Mouse (Mus musculus): ENCODE results near the gene Tom1l2. TPM values are rescaled to one million over a fixed set of nuclear protein-coding genes. Genes with fewer than 3 reads are reported as not detected.
A peak's percentile ranks its signal among the peaks of the same experiment; 100 is the strongest.

Tom1l2 gene
- polyA plus RNA-seq, 3 experiments from 2014 or later, result 8.9 to 34.5 (median 24.4) TPM

DNA sequence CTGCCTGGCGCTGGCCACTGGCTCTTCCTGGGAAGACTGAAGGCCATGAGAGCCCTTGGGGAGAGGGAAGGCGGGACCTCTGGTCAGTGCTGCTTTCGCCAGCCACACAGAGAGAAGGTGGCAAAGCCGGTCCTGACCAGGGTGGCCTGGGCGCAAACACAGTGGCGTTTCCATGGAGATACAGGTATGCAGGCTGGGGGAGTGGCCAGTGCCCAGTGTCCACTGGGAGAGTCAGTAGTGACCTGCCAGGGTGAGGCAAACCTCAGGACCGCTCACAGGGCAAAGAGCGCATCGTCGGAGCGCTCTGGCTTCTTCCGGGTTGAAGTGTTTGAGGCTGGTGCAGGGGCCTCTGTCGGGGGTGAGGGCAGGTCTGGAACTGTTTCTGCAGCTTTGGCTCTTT is 122.9 kb downstream of the Tom1l2 start:
- no peak for ATAC-seq

DNA sequence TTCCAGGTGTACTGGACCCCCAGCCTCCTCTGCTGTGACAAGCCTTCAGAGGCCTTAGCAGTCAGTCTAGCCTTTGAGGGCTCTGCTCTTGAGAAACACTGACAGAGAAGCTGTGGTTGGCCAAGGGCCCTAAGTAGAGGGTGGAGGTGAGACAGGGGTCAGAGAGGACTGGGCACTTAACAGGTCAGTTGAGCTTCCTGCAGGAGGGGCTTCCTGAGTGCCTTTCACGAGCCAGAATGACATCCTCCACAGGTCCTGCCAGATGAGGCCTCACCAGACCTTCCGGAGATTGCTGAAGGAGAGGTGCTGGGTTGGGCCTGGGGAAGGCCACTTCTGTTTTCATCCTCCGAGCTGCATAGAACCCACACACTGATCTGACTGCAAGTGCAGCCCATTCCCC is 124.2 kb downstream of the Tom1l2 start:
- ATAC-seq, result no peak

DNA sequence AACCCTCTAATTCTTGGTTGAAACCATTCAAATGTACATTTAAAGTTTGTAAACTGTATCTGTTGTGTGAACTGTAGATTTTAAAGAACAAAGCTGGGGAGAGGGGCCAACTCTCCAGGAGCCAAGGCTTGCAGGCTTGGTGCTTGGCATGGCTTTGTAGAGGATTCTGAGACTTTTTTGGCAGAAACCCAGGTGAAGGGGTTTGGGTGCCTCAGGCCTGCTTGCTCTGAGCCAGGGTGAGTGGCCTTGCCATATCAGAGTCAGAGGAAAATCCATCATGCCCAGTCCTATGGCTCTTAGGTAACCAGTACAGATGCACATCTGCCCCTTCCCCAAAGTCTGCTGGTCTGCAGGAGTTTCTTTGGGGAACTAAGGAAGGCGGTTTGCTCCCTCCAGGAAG is 126.8 kb downstream of the Tom1l2 start:
- ATAC-seq, result no peak

DNA sequence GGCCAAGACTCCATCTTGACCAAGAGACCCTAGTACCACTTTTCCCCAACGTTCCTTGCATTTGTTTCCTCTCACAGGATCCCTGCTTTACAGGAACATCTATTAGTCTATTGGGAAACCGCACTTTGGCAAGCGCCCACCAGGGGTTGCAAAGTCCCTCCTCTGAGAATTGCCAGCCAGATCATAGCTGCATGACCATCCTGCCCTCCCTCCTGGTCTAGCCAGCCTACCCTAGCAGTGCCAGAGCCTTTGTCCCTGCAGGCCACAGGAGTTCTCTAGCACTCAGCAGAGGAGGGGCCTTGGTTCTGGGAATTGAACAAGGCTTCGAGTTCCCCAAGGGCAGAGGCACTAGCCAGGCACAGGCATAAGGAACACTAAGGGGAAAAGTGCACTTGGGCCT is 128.0 kb downstream of the Tom1l2 start:
- ATAC-seq, result no peak

DNA sequence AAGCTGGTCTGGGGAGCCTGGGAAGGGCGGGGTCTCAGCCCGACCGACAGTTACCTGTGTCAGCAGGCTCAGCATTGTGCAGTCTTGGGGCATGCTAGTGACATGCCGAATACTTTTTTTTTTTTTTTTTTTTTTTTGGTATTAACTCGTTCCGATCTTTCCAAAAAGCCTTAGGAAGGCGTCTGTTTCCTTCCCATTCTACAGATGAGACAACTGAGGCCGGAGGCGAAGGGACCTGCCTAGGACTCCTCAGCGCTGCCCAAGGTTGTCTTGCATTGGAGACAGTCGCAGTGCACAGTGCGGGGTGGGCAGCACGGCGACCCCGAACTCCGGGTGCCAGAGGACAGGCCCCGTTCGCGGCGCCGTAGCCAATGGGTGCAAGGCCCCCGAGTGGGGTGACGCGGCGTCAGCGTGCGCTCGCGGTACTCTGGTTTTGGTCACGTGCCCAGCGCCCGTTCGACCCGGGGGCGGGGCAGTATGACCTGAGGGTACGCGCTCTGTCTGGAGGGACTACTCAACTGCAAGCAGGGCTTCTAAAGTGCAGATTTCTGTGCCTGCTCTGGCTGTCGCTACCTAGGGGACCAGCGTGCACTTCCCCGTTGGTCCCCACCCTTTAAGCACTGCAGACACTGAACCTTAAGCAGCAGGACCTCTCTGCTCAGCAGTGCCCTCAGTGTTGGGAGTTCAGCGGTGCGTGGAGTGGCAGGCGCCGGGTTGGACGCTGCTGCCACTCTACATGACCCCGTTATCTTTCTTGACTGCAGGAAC is 130.1 kb downstream of the Tom1l2 start, which contains the start of gene Srebf1:
TSS of gene Srebf1 (minus strand) at position 113 of the 768 bp plus-strand sequence.
- peak; percentile 75 for ATAC-seq

DNA sequence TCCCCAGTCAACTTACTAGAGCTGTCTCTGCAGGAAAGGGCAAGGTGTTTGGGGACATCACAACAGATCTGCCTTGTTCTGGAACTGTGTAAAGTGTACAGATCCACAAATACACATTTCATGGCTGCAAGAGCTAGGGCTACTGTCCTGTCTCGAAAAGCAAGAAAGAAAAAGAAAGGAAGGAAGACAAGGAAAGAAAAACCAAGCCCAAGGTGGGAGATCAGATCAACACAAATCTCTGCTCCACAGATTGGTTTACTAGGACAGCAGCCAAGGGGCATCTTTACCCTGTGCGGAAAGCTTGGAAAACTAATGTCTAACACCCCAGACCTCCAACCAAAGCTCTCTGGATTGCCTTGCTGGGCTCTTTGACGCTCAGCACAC is 130.6 kb downstream of the Tom1l2 start:
- no peak for ATAC-seq

DNA sequence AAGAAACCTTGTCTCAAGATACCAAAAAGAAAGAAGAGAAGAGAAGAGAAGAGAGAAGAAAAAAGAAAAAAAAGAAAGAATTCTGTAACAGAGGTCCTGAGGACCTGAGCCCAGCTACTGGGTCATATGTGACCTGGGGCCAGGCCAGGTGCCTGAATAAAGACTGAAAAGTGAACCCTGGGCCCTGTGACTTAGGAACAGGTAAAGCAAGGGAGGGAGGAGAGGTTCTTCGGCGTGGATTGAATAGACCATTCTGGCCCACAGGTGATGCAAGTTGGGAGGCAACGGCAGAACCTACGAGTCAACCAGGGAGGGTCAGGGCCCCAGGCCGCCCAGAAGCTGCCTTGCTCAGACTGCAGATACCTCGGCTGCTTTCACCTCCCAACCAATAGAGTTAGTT is 131.3 kb downstream of the Tom1l2 start:
- no peak for ATAC-seq

DNA sequence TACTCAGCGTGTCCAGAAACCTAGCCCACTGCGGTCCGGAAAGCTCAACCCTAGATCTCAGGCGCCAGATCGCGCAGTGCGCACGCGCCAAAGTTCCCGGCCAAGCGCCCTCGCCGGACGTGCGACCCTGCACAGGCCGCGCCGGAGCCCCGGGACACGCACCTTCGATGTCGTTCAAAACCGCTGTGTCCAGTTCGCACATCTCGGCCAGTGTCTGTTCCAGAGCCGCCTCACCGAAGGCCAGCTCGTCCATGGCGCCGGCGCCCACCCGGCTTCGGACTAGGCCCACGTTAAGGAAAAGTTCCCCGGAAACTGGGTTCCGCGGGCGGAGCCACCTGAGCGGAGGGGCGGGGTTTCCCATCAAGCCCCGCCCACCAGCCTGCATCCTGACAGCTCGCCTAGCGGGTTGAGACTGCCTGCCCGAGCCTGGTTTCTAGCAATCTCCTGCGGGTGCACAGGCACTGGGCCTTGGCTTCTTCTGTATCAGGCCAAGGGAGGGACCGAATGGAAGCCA is 132.4 kb downstream of the Tom1l2 start:
- peak; percentile 75 for ATAC-seq

DNA sequence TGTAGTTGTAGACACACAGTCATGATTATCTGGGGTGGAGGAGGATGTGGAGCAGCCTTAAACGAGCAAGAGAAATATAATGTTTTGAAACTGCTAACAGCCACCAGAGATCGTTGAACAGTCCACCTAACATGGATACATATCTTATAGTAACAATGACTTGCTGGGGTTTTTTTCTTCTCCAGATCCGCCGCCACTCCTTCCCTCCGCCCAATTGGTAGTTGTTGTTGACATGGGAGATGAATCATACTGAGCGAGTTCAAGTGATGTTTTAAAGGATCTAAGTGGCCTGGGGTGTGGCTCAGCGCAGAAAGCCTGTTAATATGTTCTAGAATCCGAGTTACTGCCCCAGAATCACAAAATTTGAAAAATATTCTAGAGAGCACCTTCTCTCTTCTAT is 133.1 kb downstream of the Tom1l2 start:
- ATAC-seq, result no peak

DNA sequence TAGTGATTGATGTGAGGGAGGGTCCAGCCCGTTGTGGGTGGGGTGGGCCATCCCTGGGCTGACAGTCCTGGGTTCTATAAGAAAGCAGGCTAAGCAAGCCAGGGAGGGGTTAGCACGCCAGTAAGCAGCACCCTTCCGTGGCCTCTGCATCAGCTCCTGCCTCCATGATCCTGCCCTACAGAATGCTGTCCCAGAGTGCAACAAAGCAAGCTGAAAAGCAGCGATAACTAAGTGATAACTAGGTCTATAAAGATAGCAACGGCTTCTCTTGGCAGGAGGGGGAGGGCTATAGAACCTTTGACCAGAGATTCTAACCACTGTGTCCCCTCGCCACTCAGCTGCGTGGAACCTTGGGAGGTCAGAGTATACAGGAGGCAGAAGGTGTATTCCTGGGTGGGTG is 135.2 kb downstream of the Tom1l2 start:
- ATAC-seq, result no peak

DNA sequence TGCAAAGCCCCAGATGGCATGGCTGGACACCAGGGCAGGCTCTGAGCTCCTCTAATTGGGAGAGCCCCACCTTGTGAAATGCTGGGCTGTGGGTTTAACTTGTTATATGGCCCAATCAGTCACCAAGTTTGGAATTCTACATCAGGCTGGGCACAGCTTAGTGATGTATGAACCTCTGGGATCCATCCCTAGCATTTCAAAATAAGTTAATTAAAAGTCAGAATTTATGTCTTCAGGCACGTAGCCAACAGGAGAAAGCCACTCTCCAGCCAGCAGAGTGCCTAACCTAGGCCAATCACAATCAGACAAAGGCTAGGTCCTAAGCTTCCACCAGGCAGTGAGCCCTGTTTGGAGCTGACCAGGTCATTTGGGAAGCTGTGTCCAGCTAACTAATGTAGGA is 136.0 kb downstream of the Tom1l2 start:
- ATAC-seq, result no peak

DNA sequence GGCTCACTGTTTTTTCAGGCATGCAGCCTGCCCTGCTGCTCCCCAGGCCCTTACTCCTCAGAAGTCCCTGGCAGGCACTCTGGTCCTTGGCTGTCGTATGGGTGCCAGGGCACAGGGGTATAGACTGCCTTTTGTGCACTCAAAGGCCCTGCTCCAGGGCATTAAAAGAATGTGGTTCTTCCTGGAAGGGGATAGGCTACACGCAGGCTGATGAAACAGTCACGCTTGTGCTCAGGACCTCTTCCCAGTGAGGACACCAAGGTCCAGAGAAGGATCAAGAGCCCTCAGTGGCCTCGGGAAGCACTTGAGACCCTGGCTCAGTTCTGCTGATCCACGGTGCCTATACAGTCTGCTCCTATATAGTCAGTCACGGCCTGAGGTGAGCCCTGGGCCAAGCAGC is 139.4 kb downstream of the Tom1l2 start:
- ATAC-seq, result no peak

DNA sequence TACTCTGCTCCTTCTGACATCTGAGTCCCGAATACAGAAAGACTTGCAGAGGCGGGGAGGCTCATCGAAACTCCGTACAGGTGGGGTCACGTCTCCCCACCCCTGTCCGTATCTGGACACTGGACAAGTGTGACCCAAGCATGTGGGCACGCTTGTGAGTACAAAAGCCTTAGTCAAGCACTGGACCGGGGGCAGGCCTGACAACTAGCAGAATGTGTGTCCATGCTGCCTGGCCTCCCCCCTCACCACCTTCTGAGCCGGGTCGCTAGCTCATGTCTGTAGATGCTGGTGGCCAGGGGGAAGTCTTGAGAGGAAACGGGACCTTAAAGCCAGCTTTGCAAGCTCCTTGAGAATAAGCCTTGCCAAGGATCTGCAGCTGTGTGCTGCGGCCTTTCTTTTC is 140.9 kb downstream of the Tom1l2 start:
- no peak for ATAC-seq

DNA sequence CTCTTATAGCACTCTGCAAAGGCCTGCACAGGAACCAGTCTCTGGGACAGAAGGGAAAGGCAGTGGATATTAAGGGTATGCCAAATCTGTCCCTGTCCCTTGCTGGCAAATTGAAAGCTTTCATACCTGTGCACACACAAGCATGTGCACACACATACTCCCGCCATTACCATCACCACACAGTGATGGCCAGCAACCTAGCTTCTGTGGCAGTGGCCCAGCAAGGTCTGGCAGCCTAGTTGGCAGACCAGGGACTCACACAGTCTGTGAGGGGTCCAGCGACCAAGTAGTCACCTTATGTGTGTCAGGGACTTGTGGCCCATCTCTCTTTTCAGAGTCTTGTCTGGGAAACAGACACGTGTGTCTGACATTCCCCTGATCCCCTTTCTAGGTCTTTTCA is 141.6 kb downstream of the Tom1l2 start:
- no peak for ATAC-seq

DNA sequence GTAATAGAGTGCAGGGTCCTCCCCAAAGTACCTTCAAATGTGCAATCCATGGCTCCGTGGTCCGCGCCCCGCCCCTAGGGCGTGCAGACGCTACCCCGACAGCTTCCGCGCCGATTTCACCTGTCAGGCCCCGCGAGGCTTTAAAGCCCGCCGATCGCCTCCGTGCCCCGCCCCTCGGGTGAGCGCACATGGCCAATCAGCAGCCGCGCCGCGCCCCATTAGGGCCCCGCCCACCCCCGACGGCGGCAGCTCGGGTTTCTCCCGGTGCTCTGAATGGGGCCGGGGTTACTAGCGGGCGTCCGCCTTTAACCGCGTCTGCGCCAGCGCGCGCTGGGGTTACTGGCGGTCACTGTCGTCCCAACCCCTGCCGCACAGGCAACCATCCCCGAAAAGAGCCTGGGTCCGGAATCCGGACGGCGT is 142.4 kb downstream of the Tom1l2 start:
- peak; percentile 94 for ATAC-seq

DNA sequence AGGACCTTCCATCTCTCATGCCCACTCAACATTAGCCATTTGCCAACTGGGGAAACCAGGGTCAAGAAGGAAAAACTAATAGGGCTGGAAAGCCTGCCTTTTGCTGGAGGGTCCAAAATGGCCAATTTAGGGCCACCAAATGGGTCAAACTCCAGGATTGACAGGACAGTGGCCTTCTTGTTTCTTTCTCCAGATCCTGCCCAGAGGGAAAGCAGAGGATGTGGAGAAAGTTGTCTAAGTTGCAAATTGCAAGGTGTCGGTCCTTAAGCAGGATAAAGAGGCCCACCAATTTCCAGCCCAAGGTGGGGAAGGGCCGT is 142.8 kb downstream of the Tom1l2 start:
- ATAC-seq, result no peak

DNA sequence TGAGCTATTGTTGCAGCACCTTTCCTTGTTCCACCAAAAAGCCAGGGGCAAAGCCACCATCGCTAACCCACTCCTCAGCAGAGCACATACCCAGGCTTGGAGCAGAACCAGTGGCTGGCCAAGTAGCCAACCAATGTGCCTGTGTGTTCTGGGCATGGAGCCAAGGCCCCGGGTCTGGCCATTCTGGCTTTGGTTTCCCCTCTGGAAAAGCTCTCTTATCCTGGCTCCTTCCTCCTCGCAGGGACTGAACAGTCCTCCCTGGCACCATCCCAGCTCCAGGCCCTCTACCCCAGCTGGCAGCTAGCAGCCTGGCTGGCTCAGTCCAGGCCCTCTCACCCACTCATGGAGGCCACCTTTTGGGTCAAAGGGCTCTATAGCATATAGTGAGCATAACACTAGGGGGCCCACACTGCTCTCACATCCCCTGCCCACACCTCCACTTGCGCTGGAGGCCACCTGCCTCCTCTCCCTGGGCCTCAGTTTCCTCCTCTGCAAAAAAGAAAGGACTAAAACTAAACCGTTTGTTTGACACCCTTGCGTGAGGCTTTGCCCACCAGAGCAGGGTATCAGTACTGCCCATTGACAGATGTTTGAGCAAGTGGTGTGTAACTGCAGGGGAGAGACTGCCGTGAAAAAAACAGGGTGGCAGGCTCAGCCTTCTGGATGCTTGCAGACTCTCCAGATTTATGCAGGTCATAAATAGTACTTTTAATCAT is 143.3 kb downstream of the Tom1l2 start:
- ATAC-seq, result no peak

DNA sequence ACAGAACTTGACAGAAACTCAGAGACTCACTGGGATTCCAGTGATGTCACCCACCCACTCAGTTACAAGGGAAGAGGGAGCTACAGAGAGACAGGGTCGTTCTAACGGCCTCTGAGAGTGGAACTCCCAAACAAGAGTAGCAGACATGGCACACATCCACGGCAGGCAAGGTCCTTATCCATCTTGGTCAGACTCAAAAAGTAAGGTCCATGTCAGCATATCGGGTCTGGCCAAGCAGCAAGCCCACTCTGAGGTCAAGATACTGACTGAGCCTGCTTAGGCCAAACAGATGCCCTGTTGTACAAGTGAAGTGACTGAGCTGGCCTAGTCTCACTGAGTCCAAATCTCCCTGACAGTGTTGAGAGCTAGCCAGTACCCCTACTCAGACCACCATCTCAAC is 144.0 kb downstream of the Tom1l2 start:
- no peak for ATAC-seq

DNA sequence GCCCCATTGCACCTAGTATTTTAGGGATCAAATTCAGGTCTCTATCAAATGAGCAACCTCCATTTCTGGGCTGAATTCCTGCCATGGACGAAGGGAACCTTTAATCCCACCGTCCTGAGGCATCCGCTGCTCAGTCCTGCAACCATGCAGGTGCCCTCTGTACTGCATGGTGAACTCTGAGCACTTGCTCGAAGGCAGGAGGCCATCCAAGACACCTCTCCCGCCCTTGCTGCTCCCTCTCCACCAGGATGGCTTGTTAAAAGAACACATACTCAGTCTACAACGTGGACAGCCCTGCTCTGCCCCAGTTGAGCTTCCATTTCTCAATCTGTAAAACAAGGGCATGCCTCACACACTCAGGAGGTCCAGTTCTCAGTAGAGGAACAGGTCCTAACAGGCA is 144.5 kb downstream of the Tom1l2 start:
- no peak for ATAC-seq

DNA sequence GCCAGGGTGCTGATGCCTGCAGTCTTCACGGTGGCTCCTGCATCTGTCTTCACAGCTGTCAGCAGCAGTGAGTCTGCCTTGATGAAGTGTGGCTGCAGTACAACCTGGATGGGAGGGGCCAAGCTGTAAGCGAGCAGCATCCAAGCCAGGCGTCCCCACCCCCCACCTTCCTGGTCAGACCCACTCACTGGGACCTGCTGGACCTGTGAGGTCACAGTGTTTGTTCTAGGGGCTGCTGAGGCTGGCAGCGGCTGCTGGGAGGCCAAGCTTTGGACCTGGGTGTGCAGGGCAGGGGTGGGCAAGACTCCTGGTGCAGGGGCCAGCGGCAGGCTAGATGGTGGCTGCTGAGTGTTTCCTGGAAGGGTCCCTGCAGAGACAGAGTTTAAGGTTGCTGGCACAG is 146.5 kb downstream of the Tom1l2 start:
- no peak for ATAC-seq

DNA sequence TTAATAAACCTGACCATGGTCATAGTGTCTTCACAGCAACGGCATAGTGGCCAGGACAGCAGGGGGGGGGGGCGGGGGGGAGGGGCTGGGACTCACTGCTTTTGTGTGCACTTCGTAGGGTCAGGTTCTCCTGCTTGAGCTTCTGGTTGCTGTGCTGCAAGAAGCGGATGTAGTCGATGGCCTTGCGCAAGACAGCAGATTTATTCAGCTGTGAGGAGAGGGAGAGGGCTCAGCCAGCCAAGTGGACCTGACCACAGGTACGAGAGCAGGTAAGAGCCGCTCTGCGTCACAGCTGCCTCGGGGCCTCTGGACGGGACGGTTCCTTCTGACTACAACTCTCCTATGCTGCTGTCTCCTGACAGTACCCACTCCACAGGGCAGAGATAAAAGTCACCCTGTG is 147.7 kb downstream of the Tom1l2 start:
- ATAC-seq, result no peak

DNA sequence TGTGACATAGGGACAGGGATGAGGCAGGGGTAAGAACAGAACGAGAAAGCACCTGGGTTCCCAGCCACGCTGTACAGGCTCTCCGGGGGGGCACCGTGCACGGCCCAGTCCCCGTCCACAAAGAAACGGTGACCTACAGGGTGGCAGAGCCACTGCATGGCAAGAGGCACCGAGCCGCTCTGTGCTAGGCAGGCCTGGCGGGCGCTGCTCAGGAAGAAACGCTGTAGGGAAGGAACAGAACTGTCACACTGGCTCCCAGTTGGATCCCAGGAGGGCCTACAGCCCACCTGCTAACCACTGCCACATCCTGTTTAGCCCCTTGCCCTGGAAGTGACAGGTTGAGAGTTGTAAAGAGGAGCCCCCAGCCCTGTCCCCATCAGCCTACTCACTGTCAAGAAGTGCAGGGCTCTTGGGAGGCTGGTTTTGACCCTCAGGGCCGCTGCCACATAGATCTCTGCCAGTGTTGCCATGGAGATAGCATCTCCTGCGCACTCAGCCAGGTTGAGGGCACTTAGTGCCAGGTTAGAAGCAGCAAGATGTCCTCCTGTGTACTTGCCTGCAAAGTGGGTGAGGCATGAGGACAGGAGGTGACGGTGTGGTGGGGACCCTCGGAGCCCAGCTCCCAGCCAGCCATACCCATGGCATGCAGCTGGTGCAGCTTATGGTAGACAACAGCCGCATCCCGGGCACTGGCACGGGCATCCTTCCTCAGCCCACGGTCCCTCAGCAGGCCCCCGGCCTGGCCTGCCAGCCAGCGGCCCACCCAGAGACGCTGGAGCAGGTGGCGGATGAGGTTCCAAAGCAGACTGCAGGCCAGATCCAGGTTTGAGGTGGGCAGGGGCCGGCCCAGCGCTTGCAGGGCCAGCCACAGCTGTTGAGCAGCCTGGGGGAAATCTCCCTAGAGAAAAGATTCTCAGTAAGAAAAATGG is 149.7 kb downstream of the Tom1l2 start:
- ATAC-seq, result no peak

DNA sequence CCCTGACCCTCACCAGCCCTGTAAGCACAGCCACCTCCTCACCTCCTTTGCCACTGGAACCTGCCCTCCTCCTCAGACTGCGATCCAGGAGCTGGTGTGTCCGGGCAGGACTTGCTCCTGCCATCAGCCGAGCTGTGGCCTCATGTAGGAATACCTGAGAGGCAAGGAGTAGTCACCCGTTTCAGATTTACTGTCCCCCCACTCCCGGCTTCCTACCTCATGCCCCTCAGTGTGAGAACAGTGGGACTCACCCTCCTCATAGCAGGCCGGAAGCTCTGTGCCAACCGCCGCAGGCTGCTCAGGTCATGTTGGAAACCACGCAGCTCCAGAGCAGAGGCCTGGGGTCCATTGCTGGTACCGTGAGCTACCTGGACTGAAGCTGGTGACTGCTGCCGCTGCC is 152.3 kb downstream of the Tom1l2 start:
- no peak for ATAC-seq
